Mouse (Mus musculus): Measurements from ENCODE around the gene Sema4d. TPM values are rescaled to one million over a fixed set of nuclear protein-coding genes. Genes with fewer than 3 reads are reported as not detected.
A peak's percentile ranks its signal among the peaks of the same experiment; 100 is the strongest.

Sema4d gene
- polyA plus RNA-seq, 1 experiment from 2014 or later, result 5.4 TPM

GRCm38 (mm10) chr13:51736007-51736911, 57.3 kb downstream of the Sema4d start:
- H3K27me3 ChIP-seq, result no peaks in the 10 kb centered on the region
- ATAC-seq (ENCODE audit: insufficient number of reproducible peaks, insufficient read depth, low FRiP score, low TSS enrichment, low read depth), result no peak
- H3K36me3 ChIP-seq, result no peaks in the 10 kb centered on the region
- H3K9me3 ChIP-seq, result no peaks in the 10 kb centered on the region
- no peak overlapping the region for H3K27ac ChIP-seq
- no peak overlapping the region for H3K4me2 ChIP-seq
- no peak overlapping the region for H3K9ac ChIP-seq (replicated peaks)
- 80% methylated on average over 13 of the region's 13 CpGs for WGBS
- no peak overlapping the region for H3K4me3 ChIP-seq (replicated peaks)
- H3K4me1 ChIP-seq (replicated peaks), result peaks cover 4% of the 10 kb centered on the region; the same call in 1 of the 2 replicates

GRCm38 (mm10) chr13:51734556-51734955, 59.0 kb downstream of the Sema4d start:
- Histone ChIP-seq H3K4me1 (replicated peaks) (peaks cover 16% of the 10 kb centered on the region), H3K27me3 (no peaks in the 10 kb centered on the region), H3K36me3 (no peaks in the 10 kb centered on the region), H3K9ac (replicated peaks) (no peak overlapping the region), H3K4me2 (no peak overlapping the region), H3K27ac (no peak overlapping the region), H3K4me3 (replicated peaks) (no peak overlapping the region), H3K9me3 (no peaks in the 10 kb centered on the region)
- ATAC-seq (ENCODE audit: insufficient number of reproducible peaks, insufficient read depth, low FRiP score, low TSS enrichment, low read depth), result no peak
- 83% methylated on average over 4 of the region's 4 CpGs for WGBS

- no peak overlapping the region; the same call in 1 of the 2 replicates for H3K9ac ChIP-seq (replicated peaks)
- H3K36me3 ChIP-seq, result no peaks in the 10 kb centered on the region
- H3K27ac ChIP-seq, result no peak overlapping the region
- peaks cover 23% of the 10 kb centered on the region for H3K4me1 ChIP-seq (replicated peaks)
- no peaks in the 10 kb centered on the region for H3K27me3 ChIP-seq
- no peak for ATAC-seq (ENCODE audit: insufficient number of reproducible peaks, insufficient read depth, low FRiP score, low TSS enrichment, low read depth)
- no peak overlapping the region for H3K4me2 ChIP-seq
- no peaks in the 10 kb centered on the region for H3K9me3 ChIP-seq
- H3K4me3 ChIP-seq (replicated peaks), result no peak overlapping the region
- WGBS, result 65% methylated on average over 14 of the region's 14 CpGs
These were observed 61.4 kb downstream of the Sema4d start for GRCm38 (mm10) chr13:51732097-51732664.

DNA sequence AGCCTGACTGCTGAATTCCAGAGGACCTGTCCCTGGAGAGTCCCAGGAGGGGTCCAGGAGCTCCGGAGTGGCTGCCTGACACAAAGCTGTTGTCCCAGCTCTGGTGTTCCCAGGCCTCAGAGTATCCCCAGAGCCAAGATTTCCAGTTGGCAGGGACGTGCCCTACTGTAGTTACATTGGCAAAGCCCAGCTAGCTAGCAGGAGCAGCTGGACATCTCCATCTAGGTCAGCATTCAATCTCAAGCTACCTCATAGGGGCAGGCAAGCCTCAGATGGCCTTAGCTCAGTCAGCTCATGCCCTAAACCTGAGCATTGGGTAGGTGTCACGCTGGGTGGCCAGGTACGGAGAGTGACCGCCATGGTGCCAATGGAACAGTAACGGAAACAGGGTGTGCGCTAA, 62.1 kb downstream of the Sema4d start:
- H3K9me3 ChIP-seq, result no peaks in the 10 kb centered on the region
- H3K4me1 ChIP-seq (replicated peaks), result peaks cover 23% of the 10 kb centered on the region
- no peak overlapping the region for H3K4me2 ChIP-seq
- H3K36me3 ChIP-seq, result no peaks in the 10 kb centered on the region
- 90% methylated on average over 7 of the region's 7 CpGs for WGBS
- H3K27me3 ChIP-seq, result no peaks in the 10 kb centered on the region
- H3K27ac ChIP-seq, result no peak overlapping the region
- H3K9ac ChIP-seq (replicated peaks), result no peak overlapping the region
- no peak for ATAC-seq (ENCODE audit: insufficient number of reproducible peaks, insufficient read depth, low FRiP score, low TSS enrichment, low read depth)
- no peak overlapping the region for H3K4me3 ChIP-seq (replicated peaks)

DNA sequence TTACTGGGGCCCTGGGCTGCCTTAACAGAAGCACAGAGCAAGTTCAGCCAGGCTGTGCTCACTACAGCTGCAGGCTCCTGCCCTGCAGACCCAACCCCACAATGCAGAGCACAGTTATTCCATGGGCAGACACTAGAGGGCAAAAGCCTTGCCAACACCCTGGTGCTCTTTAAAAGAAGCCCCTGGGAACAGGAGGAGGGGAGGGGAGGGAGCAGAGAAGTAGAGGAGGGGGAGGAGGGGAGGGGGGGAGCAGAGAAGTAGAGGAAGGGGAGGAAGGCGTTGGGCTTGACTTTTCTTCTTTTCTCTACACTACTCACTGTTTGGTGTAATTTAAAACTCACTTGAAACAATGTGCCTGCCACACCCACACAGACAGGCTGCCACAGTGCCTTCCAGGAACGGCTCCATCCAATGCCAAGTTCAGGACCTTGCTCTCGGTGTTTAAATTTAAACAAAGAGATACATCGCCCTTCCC, 63.6 kb downstream of the Sema4d start:
- H3K36me3 ChIP-seq, result no peaks in the 10 kb centered on the region
- H3K4me3 ChIP-seq (replicated peaks), result no peak overlapping the region
- no peak overlapping the region for H3K9ac ChIP-seq (replicated peaks)
- 20% methylated on average over 4 of the region's 4 CpGs for WGBS
- no peak for ATAC-seq (ENCODE audit: insufficient number of reproducible peaks, insufficient read depth, low FRiP score, low TSS enrichment, low read depth)
- no peak overlapping the region for H3K4me2 ChIP-seq
- no peaks in the 10 kb centered on the region for H3K27me3 ChIP-seq
- peaks cover 32% of the 10 kb centered on the region for H3K4me1 ChIP-seq (replicated peaks)
- H3K27ac ChIP-seq, result peak overlapping the region; percentile 69
- H3K9me3 ChIP-seq, result no peaks in the 10 kb centered on the region

- Histone ChIP-seq H3K4me3 (replicated peaks) (no peak overlapping the region), H3K9ac (replicated peaks) (no peak overlapping the region), H3K9me3 (no peaks in the 10 kb centered on the region), H3K4me2 (no peak overlapping the region), H3K27me3 (no peaks in the 10 kb centered on the region), H3K27ac (no peak overlapping the region), H3K4me1 (replicated peaks) (peaks cover 32% of the 10 kb centered on the region), H3K36me3 (no peaks in the 10 kb centered on the region)
- WGBS, result 70% methylated on average over 7 of the region's 7 CpGs
- ATAC-seq (ENCODE audit: insufficient number of reproducible peaks, insufficient read depth, low FRiP score, low TSS enrichment, low read depth), result no peak
These were observed 66.2 kb downstream of the Sema4d start for GRCm38 (mm10) chr13:51727364-51727763.

- H3K27ac ChIP-seq, result no peak overlapping the region
- ATAC-seq (ENCODE audit: insufficient number of reproducible peaks, insufficient read depth, low FRiP score, low TSS enrichment, low read depth), result no peak
- no peak overlapping the region for H3K4me3 ChIP-seq (replicated peaks)
- H3K36me3 ChIP-seq, result no peaks in the 10 kb centered on the region
- H3K4me1 ChIP-seq (replicated peaks), result peaks cover 29% of the 10 kb centered on the region
- no peak overlapping the region for H3K4me2 ChIP-seq
- H3K27me3 ChIP-seq, result no peaks in the 10 kb centered on the region
- 38% methylated on average over 8 of the region's 8 CpGs for WGBS
- no peak overlapping the region for H3K9ac ChIP-seq (replicated peaks)
- H3K9me3 ChIP-seq, result no peaks in the 10 kb centered on the region
These were observed 67.5 kb downstream of the Sema4d start for GRCm38 (mm10) chr13:51725926-51726574.

DNA sequence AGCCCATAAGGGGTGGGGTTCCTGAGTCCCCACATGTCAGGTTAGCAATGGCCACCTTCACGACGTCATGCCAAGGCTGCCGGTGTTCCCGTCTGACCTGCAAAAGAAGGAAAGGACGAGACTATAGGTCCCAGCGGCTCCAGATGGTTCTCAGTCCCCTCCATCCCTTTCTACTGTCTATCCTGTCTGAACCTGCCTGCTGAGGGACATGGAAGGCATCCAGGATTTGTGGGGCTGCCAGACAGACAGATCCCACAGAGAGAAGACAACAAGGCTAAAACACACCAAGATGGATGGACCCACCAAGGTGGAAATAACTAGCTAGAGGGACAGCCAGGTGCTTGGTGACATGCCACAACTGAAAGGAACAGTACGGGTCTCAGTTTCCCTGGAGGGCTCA, 68.1 kb downstream of the Sema4d start:
- Histone ChIP-seq H3K36me3 (no peaks in the 10 kb centered on the region), H3K9ac (replicated peaks) (no peak overlapping the region), H3K27me3 (no peaks in the 10 kb centered on the region), H3K27ac (no peak overlapping the region), H3K9me3 (no peaks in the 10 kb centered on the region), H3K4me1 (replicated peaks) (peaks cover 26% of the 10 kb centered on the region), H3K4me3 (replicated peaks) (no peak overlapping the region), H3K4me2 (no peak overlapping the region)
- ATAC-seq (ENCODE audit: insufficient number of reproducible peaks, insufficient read depth, low FRiP score, low TSS enrichment, low read depth), result no peak
- 85% methylated on average over 7 of the region's 7 CpGs for WGBS

GRCm38 (mm10) chr13:51724566-51724965, 69.0 kb downstream of the Sema4d start:
- Histone ChIP-seq H3K9ac (replicated peaks) (no peak overlapping the region), H3K27ac (no peak overlapping the region), H3K27me3 (no peaks in the 10 kb centered on the region), H3K4me1 (replicated peaks) (peaks cover 17% of the 10 kb centered on the region), H3K36me3 (no peaks in the 10 kb centered on the region), H3K9me3 (no peaks in the 10 kb centered on the region), H3K4me2 (no peak overlapping the region), H3K4me3 (replicated peaks) (no peak overlapping the region)
- no peak for ATAC-seq (ENCODE audit: insufficient number of reproducible peaks, insufficient read depth, low FRiP score, low TSS enrichment, low read depth)
- WGBS, result 75% methylated on average over 6 of the region's 6 CpGs

DNA sequence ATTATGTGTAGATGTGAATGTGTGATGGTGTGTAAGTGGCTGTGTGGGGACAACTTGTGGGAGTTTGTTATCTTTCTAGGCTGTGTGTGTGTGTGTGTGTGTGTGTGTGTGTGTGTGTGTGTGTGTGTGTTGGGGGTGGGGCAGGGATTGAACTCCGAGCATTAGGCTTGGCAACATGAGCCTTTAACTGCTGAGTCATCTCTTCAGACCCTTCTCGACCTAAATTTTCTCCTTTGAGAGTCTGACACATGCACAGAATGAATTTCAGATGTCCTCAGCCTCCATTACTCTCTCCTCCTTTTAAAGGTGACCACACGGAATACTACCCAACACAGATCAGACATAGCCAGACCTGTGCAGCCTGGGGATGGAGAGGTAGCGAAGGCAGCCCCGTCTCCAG, 70.4 kb downstream of the Sema4d start:
- H3K4me3 ChIP-seq (replicated peaks), result no peak overlapping the region
- H3K4me2 ChIP-seq, result no peak overlapping the region
- no peaks in the 10 kb centered on the region for H3K9me3 ChIP-seq
- no peak overlapping the region for H3K27ac ChIP-seq
- H3K4me1 ChIP-seq (replicated peaks), result peaks cover 9% of the 10 kb centered on the region
- no peaks in the 10 kb centered on the region for H3K27me3 ChIP-seq
- peaks cover 5% of the 10 kb centered on the region; the same call in 1 of the 2 replicates for H3K36me3 ChIP-seq
- no peak overlapping the region for H3K9ac ChIP-seq (replicated peaks)
- no peak for ATAC-seq (ENCODE audit: insufficient number of reproducible peaks, insufficient read depth, low FRiP score, low TSS enrichment, low read depth)
- 56% methylated on average over 5 of the region's 5 CpGs for WGBS

GRCm38 (mm10) chr13:51720556-51720955, 73.0 kb downstream of the Sema4d start:
- 88% methylated on average over 4 of the region's 4 CpGs for WGBS
- no peak overlapping the region for H3K4me3 ChIP-seq (replicated peaks)
- no peak for ATAC-seq (ENCODE audit: insufficient number of reproducible peaks, insufficient read depth, low FRiP score, low TSS enrichment, low read depth)
- H3K9me3 ChIP-seq, result no peaks in the 10 kb centered on the region
- H3K27me3 ChIP-seq, result no peaks in the 10 kb centered on the region
- H3K27ac ChIP-seq, result no peak overlapping the region
- H3K4me2 ChIP-seq, result no peak overlapping the region
- H3K9ac ChIP-seq (replicated peaks), result no peak overlapping the region
- H3K4me1 ChIP-seq (replicated peaks), result peaks cover under 1% of the 10 kb centered on the region
- H3K36me3 ChIP-seq, result peaks cover 5% of the 10 kb centered on the region; the same call in 1 of the 2 replicates

Data from limb, embryonic 12.5 days (tissue).